Mouse (Mus musculus) bone marrow macrophage, adult 2 months (primary cell): ENCODE measurements around the gene Ppp1r16b. TPM values are rescaled to one million over a fixed set of nuclear protein-coding genes. Genes with fewer than 3 reads are reported as not detected.

Experiments
- H3K27ac ChIP-seq: 2 replicates; pipeline ENCODE4 v1.5.1; 2012; ENCODE audit warnings: low read depth, low read length; ENCODE audit not compliant: insufficient read depth
- H3K4me1 ChIP-seq: 2 replicates; pipeline ENCODE4 v1.6.1; 2012; ENCODE audit warnings: low read length; ENCODE audit not compliant: control insufficient read depth, insufficient read depth
- H3K4me3 ChIP-seq: 2 replicates; pipeline ENCODE4 v1.5.1; 2012; ENCODE audit warnings: mild to moderate bottlenecking, low read length, moderate library complexity; ENCODE audit not compliant: insufficient read depth
- CTCF ChIP-seq: IDR thresholded peaks from 2 replicates; pipeline ENCODE4 v1.5.1; 2012; ENCODE audit warnings: low read depth, mild to moderate bottlenecking, low read length, moderate library complexity
- POLR2A ChIP-seq: IDR thresholded peaks from 2 replicates; pipeline ENCODE4 v1.6.1; 2012; ENCODE audit warnings: mild to moderate bottlenecking, low read depth, low read length, borderline replicate concordance
- polyA plus RNA-seq: library from polyadenylated mRNA; stranded (reverse); fragments of >200 nt; gene quantifications from 2 replicates; pipeline ENCODE4 v1.2.4, GENCODE M21; 2012; ENCODE audit not compliant: missing spikeins, insufficient read depth, insufficient read length

Ppp1r16b gene
- polyA plus RNA-seq, 1 experiment, result not detected

- Histone ChIP-seq H3K27ac (no peak overlapping the region), H3K4me3 (no peak overlapping the region), H3K4me1 (no peaks in the 10 kb centered on the region)
- TF ChIP-seq POLR2A (no peak), CTCF (no peak)
These were observed 22.6 kb upstream of the Ppp1r16b start for GRCm38 (mm10) chr2:158642587-158642986.

GRCm38 (mm10) chr2:158643791-158644190, 21.4 kb upstream of the Ppp1r16b start:
- TF ChIP-seq CTCF (no peak), POLR2A (no peak)

GRCm38 (mm10) chr2:158651159-158651908, 13.9 kb upstream of the Ppp1r16b start:
- Histone ChIP-seq H3K4me1 (peaks cover 7% of the 10 kb centered on the region), H3K4me3 (no peak overlapping the region), H3K27ac (no peak overlapping the region)
- TF ChIP-seq CTCF (no peak), POLR2A (no peak)

More at GRCm38 (mm10) chr2:158643791-158644190, 21.4 kb upstream of the Ppp1r16b start:
- Histone ChIP-seq H3K27ac (no peak overlapping the region), H3K4me1 (no peaks in the 10 kb centered on the region), H3K4me3 (no peak overlapping the region)

GRCm38 (mm10) chr2:158652985-158653384, 12.2 kb upstream of the Ppp1r16b start:
- no peak overlapping the region for H3K27ac ChIP-seq
- TF ChIP-seq CTCF, result peak; percentile 67
- no peak for TF ChIP-seq POLR2A
- H3K4me1 ChIP-seq, result peaks cover 7% of the 10 kb centered on the region
- H3K4me3 ChIP-seq, result no peak overlapping the region

- Histone ChIP-seq H3K27ac (no peak overlapping the region), H3K4me1 (peaks cover 7% of the 10 kb centered on the region), H3K4me3 (no peak overlapping the region)
- TF ChIP-seq CTCF (no peak), POLR2A (no peak)
These were observed 10.5 kb upstream of the Ppp1r16b start for GRCm38 (mm10) chr2:158654717-158655116.

GRCm38 (mm10) chr2:158655806-158656205, 9.4 kb upstream of the Ppp1r16b start:
- no peak overlapping the region for H3K4me3 ChIP-seq
- no peak for TF ChIP-seq POLR2A
- no peak for TF ChIP-seq CTCF
- H3K27ac ChIP-seq, result no peak overlapping the region
- H3K4me1 ChIP-seq, result peaks cover 7% of the 10 kb centered on the region

- H3K4me3 ChIP-seq, result no peak overlapping the region
- TF ChIP-seq CTCF (no peak), POLR2A (no peak)
- no peaks in the 10 kb centered on the region for H3K4me1 ChIP-seq
- no peak overlapping the region for H3K27ac ChIP-seq
These were observed 6.4 kb upstream of the Ppp1r16b start for GRCm38 (mm10) chr2:158658822-158659221.

GRCm38 (mm10) chr2:158659346-158659745, 5.9 kb upstream of the Ppp1r16b start:
- H3K27ac ChIP-seq, result no peak overlapping the region
- TF ChIP-seq POLR2A, result no peak
- no peak for TF ChIP-seq CTCF
- no peak overlapping the region for H3K4me3 ChIP-seq
- no peaks in the 10 kb centered on the region for H3K4me1 ChIP-seq

- H3K27ac ChIP-seq, result no peak overlapping the region
- TF ChIP-seq POLR2A, result no peak
- no peak for TF ChIP-seq CTCF
These were observed 1.0 kb downstream of the Ppp1r16b start for GRCm38 (mm10) chr2:158666071-158666800.

More at GRCm38 (mm10) chr2:158666071-158666800, 1.0 kb downstream of the Ppp1r16b start:
- no peak overlapping the region for H3K4me3 ChIP-seq
- H3K4me1 ChIP-seq, result peaks cover 5% of the 10 kb centered on the region; the same call in 1 of the 2 replicates
